Mouse (Mus musculus) liver, embryonic 14.5 days (tissue): ENCODE measurements around the gene Rps28.

ENCODE experiments used
- CTCF ChIP-seq: IDR thresholded peaks from 2 replicates; pipeline ENCODE4 v1.5.1; 2016; ENCODE audit warnings: antibody characterized with exemption, low read depth, control low read depth
- EP300 ChIP-seq: IDR thresholded peaks from 2 replicates; pipeline ENCODE4 v1.6.1; 2016; ENCODE audit warnings: antibody characterized with exemption, low read depth

GRCm38 (mm10) chr17:33802221-33802620, 22.1 kb downstream of the Rps28 start:
- TF ChIP-seq EP300 (no peak), CTCF (peak; percentile 60)
